Mouse (Mus musculus): Measurements from ENCODE around the gene Mapkapk5.
A peak's percentile ranks its signal among the peaks of the same experiment; 100 is the strongest.
"Not testable (repeated sequence)": the region's sequence is repeated elsewhere in the genome, so short reads cannot be mapped to it uniquely, and the experiment has no call there.

The Mapkapk5 gene

DNA sequence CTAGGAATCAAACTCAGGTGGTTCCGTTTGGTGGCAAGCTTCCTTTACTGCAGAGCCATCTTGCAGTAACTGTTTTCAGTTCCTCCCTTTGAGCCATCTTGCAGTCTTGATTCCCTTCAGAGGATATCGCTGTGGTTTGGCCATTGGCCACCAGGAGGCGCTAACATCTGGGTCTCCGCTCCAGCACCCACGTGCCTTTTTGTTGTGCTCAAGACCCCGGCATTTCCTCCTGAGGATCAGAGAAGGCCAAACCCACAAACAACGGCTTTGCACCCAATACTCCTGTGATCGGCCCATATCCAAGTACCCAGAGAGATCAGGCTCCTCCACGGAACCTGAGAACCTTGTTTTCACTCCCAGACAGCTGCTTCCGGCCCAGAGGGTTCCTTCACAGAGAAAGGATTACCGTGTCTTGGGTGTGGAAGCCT is 18.8 kb upstream of the Mapkapk5 start:
- DNase-seq (ENCODE audit: low spot score in 2 of 2) = peak; percentile 79 to 89

DNA sequence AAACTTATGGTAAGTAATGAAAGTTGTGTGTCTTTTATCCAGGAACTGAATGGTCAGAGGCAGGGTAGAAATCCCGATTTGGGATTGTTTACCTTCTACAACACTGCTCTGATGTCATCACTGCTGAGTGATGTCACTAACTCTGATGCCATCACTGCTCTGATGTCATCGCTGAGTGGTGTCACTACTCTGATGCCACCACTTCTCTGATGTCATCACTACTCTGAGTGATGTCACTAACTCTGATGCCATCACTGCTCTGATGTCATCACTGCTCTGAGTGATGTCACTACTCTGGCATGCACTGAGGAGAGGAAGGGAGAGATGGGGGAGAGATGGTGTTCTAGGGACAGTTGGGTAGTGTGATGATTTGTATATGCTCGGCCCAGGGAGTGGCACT is 16.7 kb upstream of the Mapkapk5 start:
- no peak for DNase-seq (ENCODE audit: low spot score in 2 of 2)

DNA sequence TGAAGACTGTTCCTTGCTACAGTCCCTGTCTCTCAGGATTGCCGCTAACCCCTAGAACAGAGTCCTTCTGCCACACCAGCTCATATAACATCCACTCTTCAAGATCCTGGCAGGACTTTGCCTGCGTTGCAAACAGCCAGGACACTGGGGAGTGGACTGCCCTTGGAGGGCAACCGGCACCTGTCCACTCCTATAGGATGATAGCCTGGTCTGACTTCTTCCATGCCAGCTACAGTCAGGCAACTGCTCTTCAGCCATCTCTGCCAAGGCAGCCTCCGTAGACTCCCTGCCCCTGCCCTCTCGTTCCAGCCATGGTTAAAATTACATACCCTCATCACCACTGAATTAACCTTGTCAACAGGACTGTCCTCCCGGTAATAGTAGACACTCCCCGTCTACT is 3.5 kb upstream of the Mapkapk5 start:
- DNase-seq (ENCODE audit: low spot score in 2 of 2) = no peak

DNA sequence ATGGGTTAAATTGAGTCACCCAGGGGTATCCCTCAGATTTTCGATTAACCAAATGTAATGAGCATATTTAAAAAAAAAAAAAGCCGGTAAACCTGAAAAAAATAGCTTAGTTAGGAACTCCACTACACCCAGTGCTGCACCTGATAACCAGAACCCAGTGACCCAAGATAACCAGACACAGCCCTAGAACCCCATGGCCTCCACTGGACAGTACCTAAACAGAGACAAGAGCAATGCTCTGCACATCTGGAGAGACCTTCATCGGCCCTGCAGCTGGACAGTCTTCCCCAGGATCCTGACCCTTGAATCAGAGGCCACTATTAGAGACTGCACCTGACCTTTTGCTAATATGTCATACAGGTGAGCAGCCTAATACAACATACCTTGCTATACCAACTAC is 1.4 kb upstream of the Mapkapk5 start:
- no peak for DNase-seq (ENCODE audit: low spot score in 2 of 2)

DNA sequence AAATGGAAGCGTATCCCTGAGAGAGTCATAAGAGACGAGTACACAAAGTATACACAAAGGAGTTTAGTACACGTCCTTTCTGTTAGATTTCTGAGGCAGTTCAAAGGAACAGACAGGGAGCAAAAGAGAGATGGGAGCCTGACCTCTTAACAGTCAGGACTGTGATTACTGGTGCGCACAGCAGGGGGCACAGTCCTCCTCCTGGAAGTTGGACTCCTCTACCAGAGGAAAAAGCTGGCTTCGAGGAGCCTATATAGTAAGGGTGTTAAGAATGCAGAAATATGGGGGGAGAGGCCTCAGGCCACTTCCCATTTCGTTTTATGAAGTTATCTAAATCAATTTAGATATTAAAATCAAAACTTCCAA is 808 bp upstream of the Mapkapk5 start:
- peak in 1 of 2 experiments; percentile 31 for DNase-seq (ENCODE audit: low spot score in 2 of 2)

DNA sequence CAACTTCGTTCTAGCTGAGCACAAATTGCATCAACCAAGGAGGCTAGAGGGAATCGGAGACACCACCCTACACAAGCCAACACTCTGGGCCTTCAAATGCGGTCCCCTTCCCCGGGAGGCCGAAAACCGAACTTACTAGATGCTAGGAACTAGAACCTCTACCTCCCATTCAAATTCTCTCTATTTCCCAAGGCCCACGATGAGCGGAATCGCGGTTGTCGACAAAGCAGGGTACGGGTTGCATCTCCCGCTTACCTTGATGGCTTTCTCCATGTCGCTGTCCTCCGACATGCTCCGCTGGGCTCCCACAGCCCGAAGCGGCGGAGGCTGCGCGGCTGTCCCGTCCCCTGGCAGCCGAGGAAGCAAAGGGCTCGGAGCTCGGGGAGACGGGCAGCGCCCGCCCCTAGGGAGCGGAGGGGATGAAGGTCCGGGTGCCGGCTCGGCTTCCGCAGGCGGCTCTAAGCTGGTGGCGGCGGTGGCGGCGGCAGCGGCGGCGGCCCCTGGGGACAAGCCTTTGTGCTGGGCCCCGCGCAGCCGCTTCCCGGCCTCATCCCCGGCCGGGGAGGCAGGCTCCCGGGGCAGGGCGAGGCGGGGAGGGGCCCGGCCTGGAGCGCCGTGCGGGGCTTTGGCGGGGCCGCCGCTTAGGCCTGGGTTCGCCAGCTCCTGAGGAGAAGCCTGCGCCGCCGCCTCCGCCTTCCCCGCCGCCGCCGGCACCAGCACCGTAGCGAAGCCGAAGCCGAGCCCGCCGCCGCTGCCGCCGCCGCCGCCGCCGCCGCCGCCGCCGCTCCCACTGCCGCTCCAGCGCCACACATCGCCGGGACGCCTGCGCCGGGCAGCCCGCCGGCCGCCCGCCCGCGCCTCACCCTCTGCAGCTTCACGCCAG is 554 bp downstream of the Mapkapk5 start, which contains the start of the genes Adam1a and Gm42878:
Adam1a (minus strand) TSS at position 573 of the 883 bp plus-strand sequence.
Gm42878 (minus strand) TSS at position 573 of the 883 bp plus-strand sequence.
- peak in 1 of 2 experiments; percentile 28 for DNase-seq (ENCODE audit: low spot score in 2 of 2)

DNA sequence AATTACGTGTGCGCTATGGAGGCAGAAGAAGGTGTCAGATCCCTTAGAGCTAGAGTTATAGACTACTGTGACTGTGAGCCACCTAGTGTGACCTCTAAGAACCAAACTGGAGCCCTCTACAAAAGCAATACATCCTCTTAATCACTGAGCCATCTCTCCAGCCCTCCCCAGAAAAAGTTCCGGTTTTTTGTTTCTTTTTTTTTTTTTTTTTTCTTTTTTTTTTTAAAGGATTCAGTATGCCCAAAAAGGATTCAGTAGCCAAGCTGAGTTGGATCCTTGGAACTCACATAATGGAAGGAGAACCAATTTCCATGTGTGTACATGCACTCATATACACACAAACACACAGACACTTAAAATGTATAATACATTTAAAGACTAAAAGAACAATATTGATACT is 2.3 kb downstream of the Mapkapk5 start:
- DNase-seq (ENCODE audit: low spot score in 2 of 2) = no peak

DNA sequence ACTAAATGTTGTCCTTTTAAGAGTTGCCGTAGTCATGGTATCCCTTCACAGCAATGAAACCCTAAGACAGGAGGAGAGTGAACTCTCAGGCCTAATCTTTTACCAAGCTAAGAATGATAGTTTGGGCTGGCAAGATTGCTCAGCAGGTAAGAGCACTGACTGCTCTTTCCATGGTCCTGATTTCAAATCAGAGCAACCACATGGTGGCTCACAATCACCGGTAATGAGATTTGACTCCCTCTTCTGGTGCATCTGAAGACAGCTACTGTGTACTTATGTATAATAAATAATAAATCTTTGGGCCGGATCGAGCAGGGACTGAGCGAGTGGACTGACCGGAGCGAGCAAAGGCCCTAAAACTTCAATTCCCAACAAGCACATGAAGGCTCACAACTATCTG is 4.5 kb downstream of the Mapkapk5 start:
- DNase-seq (ENCODE audit: low spot score in 2 of 2) = no peak

DNA sequence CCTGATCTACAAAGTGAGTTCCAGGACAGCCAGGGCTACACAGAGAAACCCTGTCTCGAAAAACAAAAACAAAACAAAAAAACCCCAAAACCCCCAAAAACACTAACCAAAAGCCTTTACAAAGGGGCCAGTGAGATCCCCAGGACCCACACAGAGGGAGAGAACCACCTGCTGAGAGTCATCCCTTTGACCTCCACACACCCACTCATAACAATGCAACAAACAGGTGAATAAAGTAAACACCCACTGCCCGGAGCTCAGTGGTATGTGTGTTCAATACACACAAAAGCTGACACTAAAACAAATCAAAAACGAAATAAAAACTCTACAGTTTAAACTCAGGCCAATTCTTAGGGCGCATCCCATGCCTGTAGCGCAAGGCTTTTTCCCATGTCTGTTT is 5.6 kb downstream of the Mapkapk5 start:
- DNase-seq (ENCODE audit: low spot score in 2 of 2) = no peak

DNA sequence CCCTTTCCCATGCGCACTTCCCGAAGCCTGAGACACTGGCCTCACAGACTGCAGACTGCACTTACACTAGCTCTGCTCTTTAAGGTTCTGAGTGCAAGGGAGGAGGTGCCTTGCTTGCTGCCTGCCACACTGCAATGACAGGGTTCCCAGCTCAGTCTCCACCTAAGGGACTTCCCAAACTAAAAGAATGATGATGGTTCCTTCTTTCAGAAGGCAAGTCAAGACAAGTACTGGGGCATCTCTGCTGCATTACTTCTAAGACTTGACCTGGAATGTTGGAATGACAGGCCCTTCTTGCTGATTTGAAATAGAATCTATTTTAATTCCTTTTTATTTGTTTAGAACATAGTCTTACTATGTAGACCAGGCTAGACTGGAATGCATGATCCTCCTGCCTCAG is 8.1 kb downstream of the Mapkapk5 start:
- DNase-seq (ENCODE audit: low spot score in 2 of 2) = no peak

DNA sequence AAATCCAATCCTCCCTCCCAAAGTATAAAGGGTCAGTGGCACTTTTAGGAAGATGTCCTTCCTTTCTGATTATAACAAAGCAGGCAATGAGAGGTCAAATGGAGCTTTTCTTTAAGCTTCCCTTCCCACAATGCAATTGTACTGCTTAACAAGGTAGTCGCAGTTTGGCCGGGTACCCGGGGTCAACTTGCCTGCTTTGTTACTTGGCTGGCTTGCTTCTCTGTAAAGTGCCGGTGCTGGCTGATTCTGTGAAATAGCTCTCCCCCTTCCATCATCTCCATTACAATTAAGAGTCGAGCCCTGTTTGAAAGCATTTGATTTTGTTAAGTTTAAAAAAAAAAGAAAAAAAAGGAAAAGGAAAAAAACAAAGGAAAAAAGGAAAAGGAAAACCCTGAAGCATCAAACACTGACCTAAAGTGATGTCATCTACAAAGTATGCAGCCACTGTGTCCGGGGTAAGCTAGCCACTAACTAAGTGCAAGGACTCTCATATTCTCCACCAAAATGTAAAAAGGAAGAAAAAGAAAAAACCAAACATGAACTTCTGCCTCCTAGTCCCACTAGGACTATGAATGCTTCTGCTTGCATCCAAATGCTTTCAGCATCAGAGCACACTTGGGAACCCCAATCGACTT is 8.7 kb downstream of the Mapkapk5 start:
- DNase-seq (ENCODE audit: low spot score in 2 of 2) = no peak

DNA sequence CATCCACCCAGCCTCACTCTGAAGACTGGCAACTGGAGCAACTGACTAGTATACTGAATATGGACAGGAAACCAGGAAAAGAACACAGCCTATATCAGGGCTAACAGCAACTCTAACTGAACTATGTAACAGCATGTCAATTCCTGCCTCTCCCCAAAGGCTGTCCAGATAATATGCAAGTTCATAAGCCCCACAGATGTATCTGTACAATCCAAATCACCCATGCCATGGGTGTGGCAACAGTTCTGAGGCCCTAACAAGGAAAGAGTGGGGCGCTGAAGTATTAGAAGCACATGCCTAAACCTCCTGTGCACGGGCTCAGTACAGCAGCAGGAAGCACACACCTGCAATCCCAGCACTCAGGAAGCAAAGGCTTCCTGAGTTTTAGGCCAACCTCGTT is 10.6 kb downstream of the Mapkapk5 start:
- no peak for DNase-seq (ENCODE audit: low spot score in 2 of 2)

DNA sequence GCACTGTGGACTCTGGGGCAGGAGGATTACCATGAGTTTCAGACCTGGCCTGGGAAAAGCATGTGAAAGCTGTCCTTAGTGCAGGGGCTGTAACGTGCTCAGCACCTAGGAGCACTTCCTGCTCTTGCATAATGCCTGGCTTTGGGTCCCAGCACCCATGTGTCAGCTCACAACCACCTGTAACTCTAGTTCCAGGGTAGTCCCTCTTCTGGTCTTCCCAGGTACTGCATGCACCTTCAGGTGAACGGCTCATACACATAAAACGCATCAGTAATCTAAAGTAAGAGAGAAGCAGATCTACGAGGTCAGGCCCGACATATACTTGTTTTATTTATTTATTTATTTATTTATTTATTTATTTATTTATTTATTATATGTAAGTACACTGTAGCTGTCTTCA is 11.2 kb downstream of the Mapkapk5 start:
- DNase-seq (ENCODE audit: low spot score in 2 of 2) = no peak

DNA sequence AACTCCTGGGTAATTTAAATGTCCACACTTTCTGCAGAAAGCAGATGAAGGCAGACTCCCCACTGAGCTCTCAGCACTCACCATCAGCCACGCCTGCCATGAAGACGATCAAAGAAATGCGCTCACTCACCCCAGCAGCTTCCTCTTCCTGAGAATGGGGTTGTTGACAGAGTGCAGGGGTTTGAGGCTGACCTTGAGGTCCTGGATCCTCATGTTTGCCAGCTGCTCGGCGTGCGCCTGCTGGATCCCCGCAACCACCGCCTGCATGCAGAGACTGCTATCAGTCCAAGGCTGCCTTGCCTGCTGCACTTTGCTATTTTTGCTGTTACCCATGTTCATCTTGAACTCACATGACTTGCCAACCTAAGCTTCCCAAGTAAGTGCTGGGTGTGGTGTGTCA is 18.7 kb downstream of the Mapkapk5 start:
- DNase-seq (ENCODE audit: low spot score in 2 of 2) = no peak

DNA sequence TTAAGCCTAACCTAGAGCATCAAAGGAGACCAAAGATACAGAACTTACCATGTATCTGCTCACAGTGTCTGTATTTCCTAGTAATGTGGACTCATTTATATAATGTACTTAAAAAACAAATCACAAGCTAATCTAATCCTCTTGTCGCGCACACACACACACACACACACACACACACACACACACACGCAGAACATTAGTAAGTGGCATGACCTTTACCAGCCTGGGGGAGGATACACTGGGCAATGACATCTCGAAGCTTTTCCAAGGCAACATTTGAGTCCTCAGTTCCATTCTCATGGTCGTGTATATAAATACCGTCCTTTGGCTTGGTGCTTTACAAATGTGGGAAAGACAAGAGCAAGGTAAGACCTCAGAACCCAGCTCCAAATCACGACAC is 19.2 kb downstream of the Mapkapk5 start:
- no peak for DNase-seq (ENCODE audit: low spot score in 2 of 2)

DNA sequence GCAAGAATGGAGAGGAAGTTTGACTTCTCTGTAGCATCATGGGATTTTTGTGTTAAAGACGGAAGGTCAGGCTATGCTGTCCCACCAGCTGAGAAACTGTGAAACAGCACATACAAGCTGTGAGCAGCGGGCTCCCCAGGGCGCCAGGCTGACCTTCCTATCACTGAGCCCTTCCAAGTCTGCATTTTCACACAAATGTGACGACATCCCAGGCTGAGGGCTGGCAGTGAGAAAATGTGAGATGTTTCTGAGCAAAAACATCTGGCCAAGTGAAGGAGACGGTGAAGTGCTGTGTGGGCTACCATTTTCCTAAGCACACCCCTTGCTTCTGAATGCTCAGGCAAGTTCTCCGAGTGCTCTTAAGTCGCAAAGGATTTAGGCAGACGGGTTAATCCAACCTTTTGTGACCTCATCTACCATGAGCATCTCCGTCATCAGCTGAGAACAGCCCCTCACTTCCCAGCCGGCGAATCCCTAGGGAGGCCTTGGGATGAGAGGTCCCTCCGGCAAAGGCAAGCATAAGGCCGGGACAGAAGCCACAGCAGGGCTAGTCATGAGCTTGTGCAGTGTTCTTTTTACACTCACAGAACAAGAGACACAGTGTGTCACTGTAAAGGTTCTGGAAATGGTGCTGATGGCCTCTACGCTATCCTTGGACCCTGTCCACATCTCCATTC is 19.8 kb downstream of the Mapkapk5 start:
- no peak for DNase-seq (ENCODE audit: low spot score in 2 of 2)

DNA sequence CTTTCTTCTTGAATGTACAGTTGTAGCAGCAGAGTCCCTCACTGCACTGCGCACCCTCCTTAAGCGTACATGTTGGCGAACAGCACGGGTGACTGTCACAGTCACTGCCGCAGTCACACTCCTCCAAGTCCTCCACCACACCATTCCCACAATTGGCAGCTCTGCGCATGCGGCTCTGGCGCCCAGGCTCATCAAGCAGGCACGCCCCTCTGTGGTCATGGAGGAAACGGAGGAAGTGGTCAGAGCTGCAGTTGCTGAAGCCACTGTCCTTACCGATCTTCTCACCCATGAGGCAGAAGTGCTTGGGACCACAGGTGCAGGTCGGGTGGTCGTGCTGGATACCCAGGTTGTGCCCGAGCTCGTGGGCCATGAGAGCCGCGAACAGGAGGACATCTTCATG is 25.9 kb downstream of the Mapkapk5 start:
- DNase-seq (ENCODE audit: low spot score in 2 of 2) = not testable (repeated sequence)

DNA sequence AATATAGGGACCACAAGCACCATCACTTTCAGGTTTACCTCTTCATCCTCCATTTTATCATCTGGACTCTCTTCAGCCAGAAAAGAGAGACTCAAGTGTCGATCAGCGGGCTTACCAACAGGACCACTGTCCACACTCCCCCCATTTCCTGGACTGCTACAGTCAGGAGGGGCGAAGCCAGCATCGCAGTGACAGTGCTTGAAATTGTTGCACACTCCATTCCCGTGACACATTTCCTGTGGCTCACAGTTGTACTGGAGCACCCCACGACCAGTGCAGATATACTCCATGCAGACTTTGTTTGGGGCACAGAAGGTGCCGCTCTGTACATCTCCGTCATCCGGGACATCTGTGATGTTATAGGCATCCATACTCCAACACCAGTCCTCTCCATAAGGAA is 26.7 kb downstream of the Mapkapk5 start:
- DNase-seq (ENCODE audit: low spot score in 2 of 2) = no peak

DNA sequence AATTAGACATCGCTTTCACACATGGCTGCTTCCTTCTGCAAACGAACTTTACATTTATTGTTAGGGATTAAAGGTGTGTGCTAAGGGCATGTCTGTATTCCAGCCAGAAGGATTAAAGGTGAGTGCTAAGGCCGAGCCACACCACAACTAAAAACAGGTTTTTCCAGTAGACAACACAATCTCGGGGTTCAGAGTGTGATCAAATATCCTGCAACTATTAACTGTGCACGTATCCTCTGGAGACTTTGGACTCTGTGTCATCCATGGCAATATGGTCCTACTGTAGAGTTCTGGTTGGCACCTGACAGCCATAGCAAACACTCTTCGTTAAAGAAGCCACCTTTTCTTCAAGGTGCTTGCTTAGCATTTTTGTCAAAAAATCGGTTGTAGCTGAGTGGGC is 35.7 kb downstream of the Mapkapk5 start:
- DNase-seq (ENCODE audit: low spot score in 2 of 2) = no peak

DNA sequence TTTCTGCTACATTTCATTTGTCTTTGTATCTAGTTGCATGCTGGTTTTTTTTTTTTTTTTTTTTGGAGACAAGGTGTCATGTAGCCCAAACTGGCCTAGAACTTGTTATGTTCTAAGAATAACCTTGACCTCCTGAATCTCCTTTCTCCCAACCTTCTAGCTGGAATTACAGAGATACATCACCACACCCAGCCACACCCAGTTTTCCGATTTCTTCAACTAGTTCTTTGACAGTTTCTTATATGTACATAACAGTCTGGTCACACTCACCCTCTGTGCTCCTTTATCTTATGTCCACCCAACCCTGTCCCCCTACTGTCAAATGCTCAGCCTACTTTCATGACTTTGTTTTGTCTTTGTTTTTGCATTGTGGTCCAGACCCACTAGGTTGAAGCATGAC is 38.9 kb downstream of the Mapkapk5 start:
- no peak for DNase-seq (ENCODE audit: low spot score in 2 of 2)

DNA sequence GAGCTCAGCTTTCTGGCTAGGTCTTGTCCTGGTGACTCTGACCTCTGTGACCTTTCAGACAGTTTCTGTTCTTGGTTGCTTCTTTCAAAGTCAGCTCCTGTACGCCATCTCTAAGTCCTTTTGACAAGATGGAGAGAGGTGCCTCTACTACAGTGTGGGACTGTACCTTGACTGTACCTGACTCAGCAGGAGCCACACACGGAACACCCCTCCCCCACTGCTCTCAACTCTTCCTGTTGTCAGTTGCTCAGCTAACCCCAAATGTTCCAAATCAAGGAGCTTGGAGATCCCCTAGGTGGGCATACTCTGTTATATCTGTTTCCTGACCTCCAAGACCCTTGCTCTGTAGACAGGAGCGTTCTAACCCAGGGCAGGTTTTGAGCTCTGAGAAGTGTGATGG is 42.5 kb downstream of the Mapkapk5 start, which contains the start of gene Adam1b:
Adam1b (minus strand) TSS at position 205 of the 400 bp plus-strand sequence.
- DNase-seq (ENCODE audit: low spot score in 2 of 2) = no peak

DNA sequence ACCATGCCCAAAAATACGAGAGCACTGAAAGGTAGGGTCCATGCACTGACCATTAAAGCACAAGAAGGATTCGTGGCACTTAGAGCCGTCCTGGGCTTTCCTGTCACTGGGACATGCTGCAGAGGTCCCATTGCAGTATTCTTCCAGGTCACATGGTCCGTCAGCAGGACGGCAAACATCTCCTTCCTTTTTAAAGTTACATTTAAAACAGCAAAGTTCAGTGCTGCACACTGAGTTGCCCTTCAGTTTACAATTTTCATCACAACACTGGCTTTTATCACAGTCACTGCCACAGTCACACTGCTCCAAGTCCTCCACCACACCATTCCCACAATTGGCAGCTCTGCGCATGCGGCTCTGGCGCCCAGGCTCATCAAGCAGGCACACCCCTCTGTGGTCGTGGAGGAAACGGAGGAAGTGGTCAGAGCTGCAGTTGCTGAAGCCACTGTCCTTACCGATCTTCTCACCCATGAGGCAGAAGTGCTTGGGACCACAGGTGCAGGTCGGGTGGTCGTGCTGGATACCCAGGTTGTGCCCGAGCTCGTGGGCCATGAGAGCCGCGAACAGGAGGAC is 44.2 kb downstream of the Mapkapk5 start:
- not testable (repeated sequence) for DNase-seq (ENCODE audit: low spot score in 2 of 2)

All from urinary bladder, postnatal 36 days (tissue).